Mouse (Mus musculus): ENCODE data around the gene Rpl15. TPM values are rescaled to one million over a fixed set of nuclear protein-coding genes. Genes with fewer than 3 reads are reported as not detected.
"Not testable (repeated sequence)": the region's sequence is repeated elsewhere in the genome, so short reads cannot be mapped to it uniquely, and the experiment has no call there.

Rpl15 gene
- polyA plus RNA-seq, 1 experiment from 2014 or later, result 450 TPM

GRCm38 (mm10) chr14:18238750-18239731 is 32.1 kb downstream of the Rpl15 start, which contains the start of gene Nr1d2:
Nr1d2 (minus strand) TSS chr14:18239127.
- no peaks in the 10 kb centered on the region for H3K9me3 ChIP-seq
- peak within 1 kb of the TSS; percentile 81 for H3K27ac ChIP-seq
- H3K4me1 ChIP-seq (replicated peaks), result 0 out of 2 replicates have a peak, but pooled peaks cover 4% of the 10 kb centered on the region
- peak within 1 kb of the TSS; percentile 62 for H3K9ac ChIP-seq
- ATAC-seq, result peak; percentile 93
- H3K4me3 ChIP-seq (replicated peaks), result peak within 1 kb of the TSS; percentile 80
- H3K4me2 ChIP-seq (replicated peaks), result peak within 1 kb of the TSS; percentile 87
- H3K36me3 ChIP-seq, result no peaks in the 10 kb centered on the region
- H3K27me3 ChIP-seq (replicated peaks), result no peaks in the 10 kb centered on the region
- WGBS, result under 1% methylated on average over 66 of the region's 66 CpGs

- Histone ChIP-seq H3K4me1 (replicated peaks) (0 out of 2 replicates have a peak, but pooled peaks cover 4% of the 10 kb centered on the region), H3K27ac (peak overlapping the region; percentile 81), H3K4me3 (replicated peaks) (peak overlapping the region; percentile 80), H3K9ac (peak overlapping the region; percentile 62), H3K36me3 (no peaks in the 10 kb centered on the region), H3K27me3 (replicated peaks) (no peaks in the 10 kb centered on the region), H3K4me2 (replicated peaks) (peak overlapping the region; percentile 87), H3K9me3 (no peaks in the 10 kb centered on the region)
- WGBS, result under 1% methylated on average over 70 of the region's 71 CpGs
- ATAC-seq, result peak; percentile 92
Observed at GRCm38 (mm10) chr14:18238131-18238749, 33.0 kb downstream of the Rpl15 start.

GRCm38 (mm10) chr14:18237381-18237780 is 33.8 kb downstream of the Rpl15 start:
- Histone ChIP-seq H3K9me3 (no peaks in the 10 kb centered on the region), H3K4me2 (replicated peaks) (peak overlapping the region; percentile 87; the same call in 1 of the 2 replicates), H3K27me3 (replicated peaks) (no peaks in the 10 kb centered on the region), H3K4me1 (replicated peaks) (0 out of 2 replicates have a peak, but pooled peaks cover 4% of the 10 kb centered on the region), H3K4me3 (replicated peaks) (no peak overlapping the region), H3K36me3 (no peaks in the 10 kb centered on the region), H3K27ac (no peak overlapping the region), H3K9ac (no peak overlapping the region)
- WGBS, result 75% methylated on average over 4 of the region's 4 CpGs
- no peak for ATAC-seq

GRCm38 (mm10) chr14:18236496-18237235 is 34.5 kb downstream of the Rpl15 start:
- not testable (repeated sequence) for H3K4me1 ChIP-seq (replicated peaks); H3K4me2 ChIP-seq (replicated peaks); H3K27me3 ChIP-seq (replicated peaks); H3K27ac ChIP-seq; H3K4me3 ChIP-seq (replicated peaks); H3K9me3 ChIP-seq; H3K36me3 ChIP-seq; H3K9ac ChIP-seq; ATAC-seq
- WGBS, result 56% methylated on average over 2 of the region's 2 CpGs

GRCm38 (mm10) chr14:18233981-18234960 is 36.9 kb downstream of the Rpl15 start:
- H3K9ac ChIP-seq, result no peak overlapping the region
- H3K36me3 ChIP-seq, result no peaks in the 10 kb centered on the region
- H3K4me3 ChIP-seq (replicated peaks), result no peak overlapping the region
- no peak overlapping the region; the same call in 1 of the 2 replicates for H3K4me2 ChIP-seq (replicated peaks)
- 0 out of 2 replicates have a peak, but pooled peaks cover 4% of the 10 kb centered on the region for H3K4me1 ChIP-seq (replicated peaks)
- H3K9me3 ChIP-seq, result no peaks in the 10 kb centered on the region
- ATAC-seq, result no peak
- WGBS, result 44% methylated on average over 5 of the region's 5 CpGs
- H3K27me3 ChIP-seq (replicated peaks), result no peaks in the 10 kb centered on the region
- no peak overlapping the region for H3K27ac ChIP-seq

GRCm38 (mm10) chr14:18233076-18233475 is 38.1 kb downstream of the Rpl15 start:
- no peaks in the 10 kb centered on the region for H3K9me3 ChIP-seq
- no peak overlapping the region for H3K4me2 ChIP-seq (replicated peaks)
- H3K4me3 ChIP-seq (replicated peaks), result no peak overlapping the region
- no peak overlapping the region for H3K9ac ChIP-seq
- no peak for ATAC-seq
- H3K27me3 ChIP-seq (replicated peaks), result no peaks in the 10 kb centered on the region
- no peaks in the 10 kb centered on the region for H3K36me3 ChIP-seq
- WGBS, result 89% methylated on average over 2 of the region's 2 CpGs
- H3K4me1 ChIP-seq (replicated peaks), result 0 out of 2 replicates have a peak, but pooled peaks cover 4% of the 10 kb centered on the region
- no peak overlapping the region for H3K27ac ChIP-seq

GRCm38 (mm10) chr14:18231866-18232265 is 39.3 kb downstream of the Rpl15 start:
- not testable (repeated sequence) for H3K9me3 ChIP-seq; H3K4me3 ChIP-seq (replicated peaks); ATAC-seq; H3K9ac ChIP-seq; H3K36me3 ChIP-seq; H3K27ac ChIP-seq; H3K4me2 ChIP-seq (replicated peaks); H3K4me1 ChIP-seq (replicated peaks); H3K27me3 ChIP-seq (replicated peaks)
- 94% methylated on average over 8 of the region's 8 CpGs for WGBS

- not testable (repeated sequence) for H3K4me3 ChIP-seq (replicated peaks); H3K36me3 ChIP-seq; ATAC-seq; H3K9ac ChIP-seq; H3K9me3 ChIP-seq; H3K4me1 ChIP-seq (replicated peaks); H3K27ac ChIP-seq; H3K27me3 ChIP-seq (replicated peaks); H3K4me2 ChIP-seq (replicated peaks)
- 90% methylated on average over 10 of the region's 10 CpGs for WGBS
Observed at GRCm38 (mm10) chr14:18229751-18230150, 41.4 kb downstream of the Rpl15 start.

GRCm38 (mm10) chr14:18226181-18226580 is 45.0 kb downstream of the Rpl15 start:
- WGBS, result 79% methylated on average over 11 of the region's 11 CpGs
- not testable (repeated sequence) for H3K27me3 ChIP-seq (replicated peaks); ATAC-seq

GRCm38 (mm10) chr14:18225431-18225830 is 45.8 kb downstream of the Rpl15 start:
- WGBS, result 91% methylated on average over 11 of the region's 11 CpGs
- not testable (repeated sequence) for H3K4me3 ChIP-seq (replicated peaks); ATAC-seq; H3K27me3 ChIP-seq (replicated peaks); H3K27ac ChIP-seq; H3K36me3 ChIP-seq; H3K4me2 ChIP-seq (replicated peaks); H3K9ac ChIP-seq; H3K4me1 ChIP-seq (replicated peaks); H3K9me3 ChIP-seq

More at GRCm38 (mm10) chr14:18226181-18226580, 45.0 kb downstream of the Rpl15 start:
- H3K4me3 ChIP-seq (replicated peaks); H3K27ac ChIP-seq; H3K9ac ChIP-seq; H3K9me3 ChIP-seq; H3K4me1 ChIP-seq (replicated peaks); H3K36me3 ChIP-seq; H3K4me2 ChIP-seq (replicated peaks): not testable (repeated sequence)

- H3K27ac ChIP-seq, result no peak overlapping the region
- no peak overlapping the region for H3K4me3 ChIP-seq (replicated peaks)
- H3K27me3 ChIP-seq (replicated peaks), result no peaks in the 10 kb centered on the region
- no peaks in the 10 kb centered on the region for H3K4me1 ChIP-seq (replicated peaks)
- ATAC-seq, result no peak
- no peaks in the 10 kb centered on the region for H3K36me3 ChIP-seq
- H3K9ac ChIP-seq, result no peak overlapping the region
- 95% methylated on average over 6 of the region's 6 CpGs for WGBS
- H3K4me2 ChIP-seq (replicated peaks), result no peak overlapping the region
- no peaks in the 10 kb centered on the region for H3K9me3 ChIP-seq
Observed at GRCm38 (mm10) chr14:18221977-18222376, 49.2 kb downstream of the Rpl15 start.
